Mouse (Mus musculus): Measurements from ENCODE around the gene Nynrin. TPM values are rescaled to one million over a fixed set of nuclear protein-coding genes. Genes with fewer than 3 reads are reported as not detected.
A peak's percentile ranks its signal among the peaks of the same experiment; 100 is the strongest.

Nynrin gene
- total and polyA plus RNA-seq, 3 experiments = not detected

DNA sequence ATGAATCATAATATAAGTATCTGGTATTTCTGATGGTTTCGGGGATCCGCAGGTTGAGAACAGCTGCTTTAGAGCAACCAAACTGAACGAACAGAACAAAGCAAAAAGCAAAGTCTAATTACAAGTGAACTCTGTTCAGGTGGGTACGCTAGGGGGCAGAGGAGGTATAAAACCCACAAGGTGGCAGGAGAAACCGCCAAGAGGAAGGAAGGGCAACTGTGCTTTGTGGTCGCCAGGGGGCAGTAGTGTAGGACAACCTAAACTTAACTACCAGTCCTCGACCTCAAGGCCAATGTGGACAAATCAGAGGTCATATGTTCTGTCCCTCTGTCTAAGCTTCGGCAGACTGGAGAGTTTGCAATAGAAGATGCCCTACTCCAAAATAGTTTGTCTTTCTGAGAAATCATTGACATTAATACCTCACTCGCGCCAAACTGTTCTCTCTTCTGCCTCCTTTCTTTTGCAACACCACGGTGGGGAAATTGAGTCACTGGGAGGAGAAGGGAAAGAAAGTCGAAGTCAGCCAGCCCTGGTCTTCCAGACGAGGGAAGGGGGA is 31.3 kb upstream of the Nynrin start:
- TF ChIP-seq RCOR1 (IDR thresholded peaks at IDR 0.05; ENCODE audit: low read depth, low read length) (no peak), JUND (IDR thresholded peaks at IDR 0.05; ENCODE audit: low read depth, low read length) (no peak), E2F4 (IDR thresholded peaks at IDR 0.05; ENCODE audit: borderline replicate concordance, low read depth, low read length) (no peak), MYC (IDR thresholded peaks at IDR 0.05; ENCODE audit: low read depth, low read length) (no peak), ZNF384 (IDR thresholded peaks at IDR 0.05; ENCODE audit: low read depth, low read length) (no peak), KAT2A (conservative IDR thresholded peaks at IDR 0.05; ENCODE audit: low read depth, low read length) (no peak), SIN3A (IDR thresholded peaks at IDR 0.05; ENCODE audit: low read length) (peak; percentile 25; the same call in 1 of the 2 replicates), MAZ (IDR thresholded peaks at IDR 0.05; ENCODE audit: low read depth, low read length) (0 out of 2 replicates have a peak, but pooled peaks have one; percentile 62), POLR2AphosphoS5 (IDR thresholded peaks at IDR 0.05; ENCODE audit: borderline replicate concordance, low read depth, low read length) (no peak), TBP (IDR thresholded peaks at IDR 0.05; ENCODE audit: low read depth, low read length) (peak; percentile 56; the same call in 1 of the 2 replicates), USF2 (IDR thresholded peaks at IDR 0.05; ENCODE audit: borderline replicate concordance in 1 of 2, insufficient read depth in 1 of 2, low read depth in 1 of 2, low read length in 2 of 2) (no peak), ZC3H11A (IDR thresholded peaks at IDR 0.05; ENCODE audit: low read depth, low read length) (peak; percentile 76), ZKSCAN1 (IDR thresholded peaks at IDR 0.05; ENCODE audit: low read depth, low read length) (no peak), TCF12 (IDR thresholded peaks at IDR 0.05; ENCODE audit: low read depth, low read length) (0 out of 2 replicates have a peak, but pooled peaks have one; percentile 7), SMC3 (IDR thresholded peaks at IDR 0.05; ENCODE audit: low read depth, low read length) (peak; percentile 90), RAD21 (IDR thresholded peaks at IDR 0.05; ENCODE audit: low read depth, low read length) (peak; percentile 70), CTCF (IDR thresholded peaks at IDR 0.05 in 2 of 3, conservative IDR thresholded peaks at IDR 0.05 in 1 of 3; ENCODE audit: control insufficient read depth in 1 of 3, insufficient read depth in 1 of 3, low read depth in 2 of 3, low read length in 3 of 3, poor library complexity in 1 of 3, severe bottlenecking in 1 of 3) (peak; percentile 89 to 100 (median 91)), ELF1 (IDR thresholded peaks at IDR 0.05; ENCODE audit: low read depth, low read length) (peak; percentile 62), HCFC1 (IDR thresholded peaks at IDR 0.05; ENCODE audit: low read depth, low read length) (peak; percentile 60; the same call in 1 of the 2 replicates), ETS1 (IDR thresholded peaks at IDR 0.05; ENCODE audit: low read depth, low read length) (0 out of 2 replicates have a peak, but pooled peaks have one; percentile 32)
- peaks cover 0 to 4% of the 10 kb centered on the region in 2 experiments; a peak in 1 of 4 replicates for H3K4me1 ChIP-seq (ENCODE audit: control insufficient read depth in 1 of 2, insufficient read depth in 2 of 2, low read length in 2 of 2)
- peak overlapping the region; percentile 59 to 67 for H3K4me3 ChIP-seq (ENCODE audit: control insufficient read depth in 1 of 2, insufficient read depth in 1 of 2, low read depth in 2 of 2, low read length in 2 of 2)
- DNase-seq (ENCODE audit: low read depth, low spot score) = peak; percentile 93
- peak overlapping the region; percentile 20; the same call in 1 of the 2 replicates for H3K27ac ChIP-seq (ENCODE audit: control insufficient read depth, low read depth, low read length)
- H3K9ac ChIP-seq (ENCODE audit: control insufficient read depth, low read depth, low read length, poor library complexity, severe bottlenecking) = peak overlapping the region; percentile 78
- H3K79me2 ChIP-seq (ENCODE audit: control insufficient read depth, insufficient read depth, low read length, poor library complexity) = no peaks in the 10 kb centered on the region; the same call in 1 of the 2 replicates
- no peaks in the 10 kb centered on the region; a peak in 2 of 4 replicates for H3K27me3 ChIP-seq (ENCODE audit: control insufficient read depth in 1 of 2, insufficient read depth in 2 of 2, low read length in 2 of 2)
- no peaks in the 10 kb centered on the region for H3K9me3 ChIP-seq (replicated peaks; ENCODE audit: insufficient read depth, low read length)
- peaks cover 0 to 4% of the 10 kb centered on the region in 2 experiments; a peak in 2 of 4 replicates for H3K36me3 ChIP-seq (ENCODE audit: control insufficient read depth in 1 of 2, insufficient read depth in 2 of 2, low read length in 2 of 2)

All from MEL (cell line).